Comparison of ENCODE assay signal across 9 mouse cellular contexts in the genomic region with DNA sequence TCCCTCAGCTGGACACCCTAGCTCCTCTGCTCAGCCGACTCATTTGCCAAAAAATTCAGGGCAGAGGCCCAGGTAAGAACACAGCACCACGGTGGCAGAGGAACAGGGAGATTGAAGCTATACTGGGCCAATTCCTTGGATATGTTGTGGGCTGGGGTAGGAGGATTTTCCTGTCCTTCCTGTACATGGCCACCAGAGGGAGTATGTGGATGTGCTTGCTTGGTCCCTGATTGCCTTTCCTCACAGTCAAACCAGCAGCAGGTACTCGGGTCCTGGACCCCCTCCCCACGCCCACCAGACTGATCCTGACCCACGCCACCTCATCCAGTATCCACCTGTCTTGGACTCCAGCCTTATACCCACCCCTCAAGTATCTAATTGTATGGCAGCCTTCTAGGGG. TPM values are rescaled to one million over a fixed set of nuclear protein-coding genes. Genes with fewer than 3 reads are reported as not detected.
DNase-seq lines count a peak whose midpoint lies in the region; ATAC-seq and TF ChIP-seq lines count a peak whose summit lies in the region.
"Had no signal": no experiment of that assay in that cellular context is flagged by ENCODE, and none has a peak within 500 bp of the region (broad histone marks: within the 10 kb centered on the region; RNA-seq: fewer than 3 reads in every experiment).

No protein-coding gene starts in this region.

- H3K4me2 ChIP-seq in kidney, embryonic 14.5 days (replicated peaks; ENCODE audit: low read depth, low read length) = no peak overlapping the region
- no peak overlapping the region for H3K4me2 ChIP-seq in limb, embryonic 14.5 days (replicated peaks; ENCODE audit: low read depth, low read length, severe bottlenecking)
- no peak overlapping the region for H3K4me2 ChIP-seq in neural tube, embryonic 15.5 days
- H3K4me2 ChIP-seq: heart, embryonic 13.5 days had no signal

- no peak overlapping the region for H3K4me3 ChIP-seq in G1E (ENCODE audit: low read depth, low read length)
- H3K4me3 ChIP-seq in kidney, embryonic 14.5 days (ENCODE audit: low read length) = no peak overlapping the region
- H3K4me3 ChIP-seq in limb, embryonic 14.5 days (replicated peaks; ENCODE audit: low read length) = no peak overlapping the region
- no peak overlapping the region for H3K4me3 ChIP-seq in neural tube, embryonic 15.5 days (replicated peaks)
- H3K4me3 ChIP-seq: heart, embryonic 13.5 days had no signal

- no peaks in the 10 kb centered on the region for H3K36me3 ChIP-seq in G1E (replicated peaks)
- no peaks in the 10 kb centered on the region for H3K36me3 ChIP-seq in kidney, embryonic 14.5 days (ENCODE audit: control insufficient read depth, insufficient read depth, low read length)
- no peaks in the 10 kb centered on the region for H3K36me3 ChIP-seq in limb, embryonic 14.5 days (ENCODE audit: control insufficient read depth, insufficient read depth, low read length)
- H3K36me3 ChIP-seq in neural tube, embryonic 15.5 days = no peaks in the 10 kb centered on the region
- H3K36me3 ChIP-seq: heart, embryonic 13.5 days had no signal

- TF ChIP-seq CTCF in G1E (IDR thresholded peaks at IDR 0.05; ENCODE audit: low read depth, low read length) = peak; percentile 90

- H3K27ac ChIP-seq in kidney, embryonic 14.5 days (ENCODE audit: low read depth, low read length) = no peak overlapping the region
- no peak overlapping the region for H3K27ac ChIP-seq in limb, embryonic 14.5 days (replicated peaks; ENCODE audit: low read depth, low read length)
- no peak overlapping the region for H3K27ac ChIP-seq in neural tube, embryonic 15.5 days (replicated peaks)
- H3K27ac ChIP-seq: heart, embryonic 13.5 days had no signal

- no peaks in the 10 kb centered on the region for H3K9me3 ChIP-seq in G1E (replicated peaks)
- no peaks in the 10 kb centered on the region for H3K9me3 ChIP-seq in kidney, embryonic 14.5 days (ENCODE audit: control insufficient read depth, low read length)
- H3K9me3 ChIP-seq in limb, embryonic 14.5 days (ENCODE audit: control insufficient read depth, low read length) = no peaks in the 10 kb centered on the region
- H3K9me3 ChIP-seq in neural tube, embryonic 15.5 days (replicated peaks) = no peaks in the 10 kb centered on the region
- H3K9me3 ChIP-seq: heart, embryonic 13.5 days had no signal

- 18% methylated on average over 5 of the region's 5 CpGs for WGBS in kidney, embryonic 14.5 days
- 19% methylated on average over 5 of the region's 5 CpGs for whole genome bisulfite sequencing in limb, embryonic 14.5 days
- 16% methylated on average over 5 of the region's 5 CpGs for WGBS in neural tube, embryonic 15.5 days

- no peaks in the 10 kb centered on the region for H3K4me1 ChIP-seq in G1E (ENCODE audit: insufficient read depth, low read depth, low read length)
- no peaks in the 10 kb centered on the region for H3K4me1 ChIP-seq in kidney, embryonic 14.5 days (ENCODE audit: control insufficient read depth, insufficient read depth, low read length)
- no peaks in the 10 kb centered on the region for H3K4me1 ChIP-seq in limb, embryonic 14.5 days (ENCODE audit: control insufficient read depth, insufficient read depth, low read length)
- H3K4me1 ChIP-seq in neural tube, embryonic 15.5 days = peaks cover 3% of the 10 kb centered on the region
- H3K4me1 ChIP-seq: heart, embryonic 13.5 days had no signal

- peaks cover 25% of the 10 kb centered on the region for H3K27me3 ChIP-seq in G1E (ENCODE audit: insufficient read depth, low read length)
- H3K27me3 ChIP-seq in kidney, embryonic 14.5 days (ENCODE audit: control insufficient read depth, insufficient read depth, low read length) = no peaks in the 10 kb centered on the region
- H3K27me3 ChIP-seq in limb, embryonic 14.5 days (ENCODE audit: control insufficient read depth, insufficient read depth, low read length) = no peaks in the 10 kb centered on the region
- H3K27me3 ChIP-seq in neural tube, embryonic 15.5 days (replicated peaks) = no peaks in the 10 kb centered on the region

- DNase-seq in 416B (ENCODE audit: low read depth) = peak; percentile 48
- DNase-seq in G1E (ENCODE audit: low spot score) = peak; percentile 60
- peak; percentile 64 to 66 for DNase-seq in cerebellum, postnatal 25 days
- DNase-seq in heart, adult 9 months (ENCODE audit: low spot score in 2 of 2) = peak; percentile 17 to 19
- DNase-seq in limb, embryonic 14.5 days (ENCODE audit: low spot score) = peak; percentile 58
- DNase-seq in ovary, postnatal 36 days (ENCODE audit: low spot score) = no peak

- H3K9ac ChIP-seq in kidney, embryonic 14.5 days (ENCODE audit: low read depth, low read length) = no peak overlapping the region
- H3K9ac ChIP-seq in limb, embryonic 14.5 days (ENCODE audit: low read depth, low read length, severe bottlenecking) = no peak overlapping the region
- no peak overlapping the region for H3K9ac ChIP-seq in neural tube, embryonic 15.5 days (replicated peaks)
- H3K9ac ChIP-seq: heart, embryonic 13.5 days had no signal

- TF ChIP-seq POLR2A in limb, embryonic 14.5 days (IDR thresholded peaks at IDR 0.05; ENCODE audit: borderline replicate concordance, extremely low read depth, insufficient read depth, insufficient read length) = no peak

- no peak; the same call in none of the 2 replicates for ATAC-seq in G1E (ENCODE audit: extremely low read depth, insufficient number of reproducible peaks, low FRiP score, poor library complexity, severe bottlenecking)
- peak; percentile 64; the same call in 1 of the 2 replicates for ATAC-seq in kidney, embryonic 14.5 days (ENCODE audit: low FRiP score, low TSS enrichment)
- peak; percentile 39; the same call in 1 of the 2 replicates for ATAC-seq in limb, embryonic 14.5 days (ENCODE audit: low FRiP score, low read depth)
- ATAC-seq in neural tube, embryonic 15.5 days (ENCODE audit: low FRiP score) = peak; percentile 67

RNA-seq across cellular contexts. Expression of gene Col20a1, which starts 10.1 kb away (rescaled TPM):
- total RNA-seq in G1E (2014; fragmentation: Nextera tagmentation) (3.7 and 4.9 TPM in 2 replicates), G1E (2017) (0.38 and 0.58 TPM in 2 replicates)
- polyA plus RNA-seq in G1E (2012) = 0.57 TPM in 2 replicates
- polyA plus RNA-seq in kidney, embryonic 14.5 days (2014; fragmentation: Nextera tagmentation; extraction: Ambion mirVana) = 0.21 and 0.50 TPM in 2 replicates
- polyA plus RNA-seq in limb, embryonic 14.5 days (2012; rRNA removed) = 5.7 and 6.1 TPM in 2 replicates
- 2.7 and 2.8 TPM in 2 replicates for polyA plus RNA-seq in limb, embryonic 14.5 days (2014; fragmentation: Nextera tagmentation; extraction: Ambion mirVana)
- polyA plus RNA-seq in neural tube, embryonic 15.5 days (2015; fragmentation: Nextera tagmentation; extraction: Ambion mirVana) = 0.14 and 0.67 TPM in 2 replicates

RNA-seq across cellular contexts. Expression of gene Arfgap1, which starts 29.4 kb away (rescaled TPM):
- total RNA-seq in G1E (2014; fragmentation: Nextera tagmentation) (29.7 and 56.1 TPM in 2 replicates), G1E (2017) (40.6 and 41.4 TPM in 2 replicates)
- 27.8 and 39.9 TPM in 2 replicates for polyA plus RNA-seq in G1E (2012)
- 55.1 and 71.3 TPM in 2 replicates for polyA plus RNA-seq in kidney, embryonic 14.5 days (2014; fragmentation: Nextera tagmentation; extraction: Ambion mirVana)
- 161 and 169 TPM in 2 replicates for polyA plus RNA-seq in limb, embryonic 14.5 days (2012; rRNA removed)
- polyA plus RNA-seq in limb, embryonic 14.5 days (2014; fragmentation: Nextera tagmentation; extraction: Ambion mirVana) = 102 and 105 TPM in 2 replicates
- 114 and 124 TPM in 2 replicates for polyA plus RNA-seq in neural tube, embryonic 15.5 days (2015; fragmentation: Nextera tagmentation; extraction: Ambion mirVana)

RNA-seq across cellular contexts. Expression of gene Nkain4, which starts 41.9 kb away (rescaled TPM):
- total RNA-seq in G1E (2014; fragmentation: Nextera tagmentation) (not detected in 2 replicates), G1E (2017) (not detected in 2 replicates)
- polyA plus RNA-seq in G1E (2012) = not detected in 2 replicates
- polyA plus RNA-seq in kidney, embryonic 14.5 days (2014; fragmentation: Nextera tagmentation; extraction: Ambion mirVana) = 39.0 and 44.1 TPM in 2 replicates
- polyA plus RNA-seq in limb, embryonic 14.5 days (2012; rRNA removed) = 9.2 and 11.2 TPM in 2 replicates
- 12.9 and 13.4 TPM in 2 replicates for polyA plus RNA-seq in limb, embryonic 14.5 days (2014; fragmentation: Nextera tagmentation; extraction: Ambion mirVana)
- polyA plus RNA-seq in neural tube, embryonic 15.5 days (2015; fragmentation: Nextera tagmentation; extraction: Ambion mirVana) = 89.0 and 91.1 TPM in 2 replicates

RNA-seq across cellular contexts. Expression of gene Chrna4, which starts 46.9 kb away (rescaled TPM):
- total RNA-seq in G1E (2014; fragmentation: Nextera tagmentation) (not detected in 2 replicates), G1E (2017) (0.05 and 0.41 TPM in 2 replicates)
- not detected in 2 replicates for polyA plus RNA-seq in G1E (2012)
- 3.8 and 5.3 TPM in 2 replicates for polyA plus RNA-seq in kidney, embryonic 14.5 days (2014; fragmentation: Nextera tagmentation; extraction: Ambion mirVana)
- 1.9 and 3.1 TPM in 2 replicates for polyA plus RNA-seq in limb, embryonic 14.5 days (2012; rRNA removed)
- polyA plus RNA-seq in limb, embryonic 14.5 days (2014; fragmentation: Nextera tagmentation; extraction: Ambion mirVana) = 2.5 and 2.7 TPM in 2 replicates
- 38.9 and 47.4 TPM in 2 replicates for polyA plus RNA-seq in neural tube, embryonic 15.5 days (2015; fragmentation: Nextera tagmentation; extraction: Ambion mirVana)

Comparison
In these comparisons a context has a peak if more than half of its experiments do, and no peak if none do; other contexts are left out.
1. RNA of gene Nkain4, which starts 41.9 kb away (polyA plus RNA-seq): 89.0 to 91.1 TPM in neural tube, embryonic 15.5 days, 39.0 to 44.1 TPM in kidney, embryonic 14.5 days and 9.2 to 13.4 TPM in limb, embryonic 14.5 days; not detected in G1E; every median in the first group is over 10 times any median in the second.